Mouse (Mus musculus) lung, postnatal 14 days (tissue): Measurements from ENCODE around the gene Tmem207.
"Not testable (repeated sequence)": the region's sequence is repeated elsewhere in the genome, so short reads cannot be mapped to it uniquely, and the experiment has no call there.

Experiments
- DNase-seq: peaks from one replicate; pipeline ENCODE4 v3.0.0; 2021

The Tmem207 gene

DNA sequence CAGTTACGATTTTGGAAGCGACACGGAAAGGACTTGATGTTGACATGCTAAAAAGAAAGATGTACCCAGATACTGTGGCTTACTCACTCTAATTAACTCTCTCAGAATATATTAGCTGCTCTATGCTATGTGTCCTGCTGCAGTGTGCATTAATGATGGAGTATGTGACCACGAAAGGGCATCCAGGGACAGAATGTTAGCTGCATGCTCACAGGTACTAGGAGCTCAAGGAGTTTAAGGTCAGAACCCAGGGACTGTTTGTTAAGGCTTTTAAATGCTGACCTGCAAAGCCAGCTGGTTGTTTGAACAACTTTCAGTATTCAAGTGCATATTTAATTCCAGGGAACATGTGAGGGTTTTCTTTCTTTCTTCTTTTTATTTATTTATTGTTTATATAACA is at the start of gene Tmem207:
TSS of gene Tmem207 (minus strand) at position 101 of the 400 bp plus-strand sequence.
- DNase-seq: no peak

GRCm38 (mm10) chr16:26574173-26574572 is 47.6 kb upstream of the Tmem207 start:
- DNase-seq: no peak

- DNase-seq: no peak
Measured at GRCm38 (mm10) chr16:26571836-26572235, 45.3 kb upstream of the Tmem207 start.

- DNase-seq: no peak
Measured at GRCm38 (mm10) chr16:26569387-26569978, 42.9 kb upstream of the Tmem207 start.

DNA sequence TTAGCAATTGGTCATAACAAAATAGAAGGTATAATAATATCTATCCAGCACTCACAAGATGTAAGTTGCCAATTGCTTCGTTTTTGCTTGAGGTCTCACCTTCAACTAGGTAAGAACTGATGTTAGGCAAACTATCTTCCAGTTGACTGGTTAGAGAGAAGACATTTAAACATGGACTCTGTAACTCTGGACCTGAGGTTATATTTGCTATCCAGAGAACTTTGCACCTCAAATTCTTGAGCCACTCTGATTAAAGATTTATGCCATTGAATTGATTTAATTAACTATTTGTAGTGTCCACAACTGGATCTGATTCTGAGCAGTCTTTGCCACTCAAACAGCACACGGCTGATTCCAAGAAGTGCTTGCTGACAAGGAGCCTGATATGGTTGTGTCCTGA is 36.2 kb upstream of the Tmem207 start:
- DNase-seq: no peak

- DNase-seq: no peak
Measured at GRCm38 (mm10) chr16:26561743-26562142, 35.2 kb upstream of the Tmem207 start.

DNA sequence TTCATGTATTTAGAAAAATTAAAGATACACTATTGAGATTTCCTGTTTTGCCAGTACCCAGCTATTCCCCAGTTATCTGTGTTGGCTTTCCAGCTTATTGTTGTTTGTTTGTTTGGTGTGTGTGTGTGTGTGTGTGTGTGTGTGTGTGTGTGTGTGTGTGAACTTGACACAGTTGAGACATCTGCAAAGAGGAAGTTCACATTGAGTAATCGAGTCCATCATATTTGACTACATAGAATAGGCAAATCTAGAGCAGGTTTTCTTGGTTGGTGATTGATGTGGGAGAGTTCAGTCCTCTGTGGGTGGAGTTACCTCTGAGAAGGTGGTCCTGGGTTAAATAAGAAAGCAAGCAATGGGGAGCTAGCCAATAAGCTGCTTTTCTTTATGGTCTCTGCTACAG is 32.2 kb upstream of the Tmem207 start:
- DNase-seq: no peak

DNA sequence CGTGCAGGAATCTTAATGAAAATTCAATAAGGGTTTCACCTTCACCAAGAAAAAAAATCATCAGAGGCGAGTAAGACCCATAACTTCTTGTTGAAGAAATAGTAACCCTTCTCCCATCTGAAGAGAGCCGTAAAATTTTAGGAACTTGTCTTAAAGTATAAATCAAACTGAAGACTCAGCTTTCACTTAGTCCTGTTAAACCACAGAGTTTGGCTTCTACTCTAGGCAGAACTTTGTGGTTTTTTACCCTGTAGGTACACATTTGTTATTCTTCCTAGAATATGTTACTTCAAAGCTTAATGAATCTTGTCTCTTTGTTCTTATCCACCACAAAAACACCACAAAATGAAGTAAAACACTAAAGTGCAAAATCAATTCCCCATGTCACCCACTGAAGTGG is 25.7 kb upstream of the Tmem207 start:
- no peak for DNase-seq

GRCm38 (mm10) chr16:26549221-26549620 is 22.7 kb upstream of the Tmem207 start:
- DNase-seq: no peak

GRCm38 (mm10) chr16:26546879-26547206 is 20.3 kb upstream of the Tmem207 start:
- no peak for DNase-seq

DNA sequence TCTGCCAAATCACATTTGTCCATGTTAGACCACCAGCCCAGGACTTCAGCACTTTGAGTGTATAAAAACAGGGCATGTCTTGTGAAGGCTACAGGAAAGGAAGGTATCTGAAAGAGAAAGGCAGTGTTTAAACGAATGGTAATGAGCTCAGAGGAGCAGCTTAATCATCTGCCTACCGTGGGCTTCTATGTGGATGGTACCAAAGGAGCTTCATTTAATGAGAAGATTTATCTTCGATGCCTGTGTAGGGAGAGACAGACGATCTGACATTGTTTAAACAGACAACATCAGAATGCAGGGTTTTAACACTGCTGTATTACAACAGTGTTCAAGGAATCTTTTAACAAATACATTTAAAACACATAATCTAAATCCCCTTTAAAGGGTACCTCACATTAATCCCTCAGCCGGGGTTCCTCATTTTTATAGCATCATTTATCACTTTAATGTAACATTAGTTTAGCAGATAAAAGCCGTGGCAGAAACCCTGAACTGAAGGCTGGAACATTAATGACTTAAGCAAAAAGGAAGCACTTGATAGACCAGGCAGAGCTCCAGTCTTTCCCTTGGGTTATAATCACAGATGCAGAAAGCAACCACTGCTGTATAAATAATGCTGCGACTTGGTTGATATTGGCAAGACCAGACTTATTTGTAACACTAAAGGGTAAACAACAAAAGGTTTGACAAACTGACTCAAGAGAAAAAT is 19.8 kb upstream of the Tmem207 start:
- no peak for DNase-seq

- no peak for DNase-seq
Measured at GRCm38 (mm10) chr16:26532287-26532686, 5.7 kb upstream of the Tmem207 start.

DNA sequence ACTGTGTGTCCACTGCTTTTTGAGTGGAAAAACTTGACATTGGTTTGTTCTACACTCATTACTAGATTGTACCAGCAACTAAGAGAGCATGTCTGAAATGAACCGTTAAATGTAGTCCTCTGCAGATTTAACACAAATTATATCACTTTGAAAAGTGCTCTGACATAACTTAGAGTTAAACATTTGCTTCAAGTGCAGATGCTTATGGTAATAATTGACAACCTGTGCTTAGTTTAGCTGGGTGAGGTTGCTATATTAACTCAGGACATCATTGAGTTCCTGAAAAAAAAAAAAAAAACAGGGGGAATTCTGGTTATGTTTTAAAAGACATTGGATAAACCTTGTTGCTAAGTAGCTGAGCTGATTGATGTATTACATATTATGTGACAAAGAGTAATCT is 3.9 kb upstream of the Tmem207 start:
- no peak for DNase-seq

GRCm38 (mm10) chr16:26527931-26528666 is 1.5 kb upstream of the Tmem207 start:
- peak; percentile 2 for DNase-seq

GRCm38 (mm10) chr16:26525832-26526231 is 737 bp downstream of the Tmem207 start:
- no peak for DNase-seq

- DNase-seq: peak; percentile 32
Measured at GRCm38 (mm10) chr16:26519596-26519995, 7.0 kb downstream of the Tmem207 start.

GRCm38 (mm10) chr16:26504961-26505360 is 21.6 kb downstream of the Tmem207 start:
- DNase-seq: no peak

DNA sequence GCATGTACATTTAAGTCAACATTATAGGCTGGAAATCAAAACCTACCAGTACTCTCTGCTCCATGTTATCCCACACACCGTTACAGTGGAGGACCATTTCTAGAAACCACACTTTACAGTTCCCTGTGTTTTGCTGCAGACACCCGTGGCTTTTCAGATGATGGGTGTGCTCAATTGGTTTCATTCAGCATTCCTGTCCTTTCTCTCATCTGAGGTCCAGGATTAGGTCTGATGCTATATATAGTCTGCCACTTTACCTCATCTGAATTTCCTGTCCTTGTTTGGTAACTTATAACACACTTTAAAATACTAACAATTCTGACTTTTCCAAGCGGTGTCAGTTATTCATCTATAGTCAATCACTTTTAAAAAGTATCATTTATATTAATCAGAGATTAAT is 25.8 kb downstream of the Tmem207 start:
- DNase-seq: no peak

GRCm38 (mm10) chr16:26499705-26500104 is 26.9 kb downstream of the Tmem207 start:
- DNase-seq: not testable (repeated sequence)

DNA sequence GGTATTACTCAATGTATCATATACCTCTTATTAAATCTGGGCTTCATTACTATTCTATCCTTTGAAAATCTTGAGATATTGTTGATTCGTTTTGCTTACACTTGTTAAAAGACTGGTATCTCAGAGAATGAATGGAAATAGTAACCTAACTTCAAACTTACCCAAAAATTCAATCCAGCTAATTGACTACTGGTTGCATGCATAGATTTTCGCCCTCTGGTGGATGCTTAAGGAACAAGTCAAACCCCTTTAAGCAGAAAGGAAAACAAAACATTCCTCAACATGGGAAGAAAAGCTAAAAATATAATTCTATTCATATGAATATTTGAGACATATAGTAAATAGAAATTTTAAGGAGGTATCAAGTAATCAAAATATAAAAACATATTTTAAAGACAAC is 30.8 kb downstream of the Tmem207 start:
- DNase-seq: peak; percentile 36

- no peak for DNase-seq
Measured at GRCm38 (mm10) chr16:26471254-26471653, 55.3 kb downstream of the Tmem207 start.

GRCm38 (mm10) chr16:26466535-26466934 is 60.0 kb downstream of the Tmem207 start:
- no peak for DNase-seq

- DNase-seq: no peak
Measured at GRCm38 (mm10) chr16:26462835-26463234, 63.7 kb downstream of the Tmem207 start, which contains the start of gene Cldn16. TSS of gene Cldn16 (plus strand) at chr16:26463135.

DNA sequence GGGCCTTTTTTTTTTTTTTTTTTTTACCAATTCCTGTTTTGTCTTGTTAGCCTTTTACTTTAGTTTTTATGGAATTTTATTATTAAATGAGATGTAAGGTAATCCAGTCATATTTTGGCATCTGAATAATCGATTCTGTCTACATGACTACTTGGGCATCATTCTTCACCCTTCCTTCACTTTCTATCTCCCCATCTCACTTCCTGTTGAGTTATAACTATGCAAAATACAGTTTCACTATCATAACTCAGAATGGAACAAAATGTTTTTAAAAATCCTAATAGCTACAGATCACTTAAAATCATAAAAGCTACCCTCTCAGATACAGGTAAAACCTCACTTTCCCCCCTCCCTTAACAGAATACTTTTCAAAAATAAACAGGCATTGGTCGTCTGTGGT is 70.4 kb downstream of the Tmem207 start:
- DNase-seq: no peak
